Mouse (Mus musculus): ENCODE measurements around the gene Ech1. TPM values are rescaled to one million over a fixed set of nuclear protein-coding genes. Genes with fewer than 3 reads are reported as not detected.
A peak's percentile ranks its signal among the peaks of the same experiment; 100 is the strongest.

Ech1 gene
- total and polyA plus RNA-seq, 2 experiments from 2014 or later, result 806 to 823 TPM

- Histone ChIP-seq H3K27me3 (ENCODE audit: control insufficient read depth, insufficient read depth, low read length) (no peaks in the 10 kb centered on the region), H3K36me3 (replicated peaks; ENCODE audit: control insufficient read depth, insufficient read depth, low read length) (peaks cover 26% of the 10 kb centered on the region), H3K27ac (ENCODE audit: low read depth) (peak overlapping the region; percentile 100), H3K4me2 (ENCODE audit: low read depth, low read length) (peak overlapping the region; percentile 85), H3K9ac (replicated peaks; ENCODE audit: low read depth, low read length) (peak overlapping the region; percentile 96), H3K4me3 (ENCODE audit: low read depth, low read length) (peak overlapping the region; percentile 82), H3K9me3 (replicated peaks; ENCODE audit: control insufficient read depth, low read length) (no peaks in the 10 kb centered on the region), H3K4me1 (ENCODE audit: control insufficient read depth, insufficient read depth) (peaks cover 30% of the 10 kb centered on the region)
- TF ChIP-seq EP300 (IDR thresholded peaks at IDR 0.05; ENCODE audit: low read depth) (no peak), CTCF (IDR thresholded peaks at IDR 0.05; ENCODE audit: low read depth) (no peak)
- DNase-seq (ENCODE audit: low spot score) (no peak), ATAC-seq (ENCODE audit: insufficient read depth, low read depth) (peak; percentile 10)
- under 1% methylated on average over 35 of the region's 35 CpGs for WGBS
Observed at GRCm38 (mm10) chr7:28809401-28810089, 15.5 kb upstream of the Ech1 start.

- ATAC-seq (ENCODE audit: insufficient read depth, low read depth), result peak; percentile 83
Observed at GRCm38 (mm10) chr7:28810107-28811066, 14.6 kb upstream of the Ech1 start.

GRCm38 (mm10) chr7:28811228-28811627 is 13.8 kb upstream of the Ech1 start:
- WGBS, result under 1% methylated on average over 39 of the region's 40 CpGs
- Histone ChIP-seq H3K36me3 (replicated peaks; ENCODE audit: control insufficient read depth, insufficient read depth, low read length) (peaks cover 43% of the 10 kb centered on the region), H3K27ac (ENCODE audit: low read depth) (peak overlapping the region; percentile 96), H3K4me2 (ENCODE audit: low read depth, low read length) (peak overlapping the region; percentile 87), H3K27me3 (ENCODE audit: control insufficient read depth, insufficient read depth, low read length) (no peaks in the 10 kb centered on the region), H3K9me3 (replicated peaks; ENCODE audit: control insufficient read depth, low read length) (no peaks in the 10 kb centered on the region), H3K4me1 (ENCODE audit: control insufficient read depth, insufficient read depth) (peaks cover 30% of the 10 kb centered on the region), H3K9ac (replicated peaks; ENCODE audit: low read depth, low read length) (peak overlapping the region; percentile 87), H3K4me3 (ENCODE audit: low read depth, low read length) (peak overlapping the region; percentile 75)
- DNase-seq (ENCODE audit: low spot score) (peak; percentile 94), ATAC-seq (ENCODE audit: insufficient read depth, low read depth) (peak; percentile 52)
- TF ChIP-seq EP300 (IDR thresholded peaks at IDR 0.05; ENCODE audit: low read depth) (peak; percentile 80), CTCF (IDR thresholded peaks at IDR 0.05; ENCODE audit: low read depth) (no peak)

More at GRCm38 (mm10) chr7:28810107-28811066, 14.6 kb upstream of the Ech1 start:
- Histone ChIP-seq H3K4me1 (ENCODE audit: control insufficient read depth, insufficient read depth) (peaks cover 30% of the 10 kb centered on the region), H3K36me3 (replicated peaks; ENCODE audit: control insufficient read depth, insufficient read depth, low read length) (peaks cover 34% of the 10 kb centered on the region), H3K9ac (replicated peaks; ENCODE audit: low read depth, low read length) (peak overlapping the region; percentile 96), H3K9me3 (replicated peaks; ENCODE audit: control insufficient read depth, low read length) (no peaks in the 10 kb centered on the region), H3K4me2 (ENCODE audit: low read depth, low read length) (peak overlapping the region; percentile 87), H3K27ac (ENCODE audit: low read depth) (peak overlapping the region; percentile 100), H3K27me3 (ENCODE audit: control insufficient read depth, insufficient read depth, low read length) (no peaks in the 10 kb centered on the region), H3K4me3 (ENCODE audit: low read depth, low read length) (peak overlapping the region; percentile 82)
- DNase-seq (ENCODE audit: low spot score), result peak; percentile 100
- WGBS, result 1% methylated on average over 68 of the region's 70 CpGs
- TF ChIP-seq EP300 (IDR thresholded peaks at IDR 0.05; ENCODE audit: low read depth) (peak; percentile 45; the same call in 1 of the 2 replicates), CTCF (IDR thresholded peaks at IDR 0.05; ENCODE audit: low read depth) (peak; percentile 48)

- peak overlapping the region; percentile 87 for H3K9ac ChIP-seq (replicated peaks; ENCODE audit: low read depth, low read length)
- DNase-seq (ENCODE audit: low spot score), result no peak
- peak overlapping the region; percentile 75 for H3K4me3 ChIP-seq (ENCODE audit: low read depth, low read length)
- no peak for ATAC-seq (ENCODE audit: insufficient read depth, low read depth)
- peak overlapping the region; percentile 87 for H3K4me2 ChIP-seq (ENCODE audit: low read depth, low read length)
- peaks cover 48% of the 10 kb centered on the region for H3K36me3 ChIP-seq (replicated peaks; ENCODE audit: control insufficient read depth, insufficient read depth, low read length)
- TF ChIP-seq EP300 (IDR thresholded peaks at IDR 0.05; ENCODE audit: low read depth) (peak; percentile 54; the same call in 1 of the 2 replicates), CTCF (IDR thresholded peaks at IDR 0.05; ENCODE audit: low read depth) (no peak)
- no peaks in the 10 kb centered on the region for H3K9me3 ChIP-seq (replicated peaks; ENCODE audit: control insufficient read depth, low read length)
- H3K27ac ChIP-seq (ENCODE audit: low read depth), result peak overlapping the region; percentile 96
- H3K27me3 ChIP-seq (ENCODE audit: control insufficient read depth, insufficient read depth, low read length), result no peaks in the 10 kb centered on the region
- H3K4me1 ChIP-seq (ENCODE audit: control insufficient read depth, insufficient read depth), result peaks cover 28% of the 10 kb centered on the region
- whole genome bisulfite sequencing, result 2% methylated on average over 7 of the region's 7 CpGs
Observed at GRCm38 (mm10) chr7:28811640-28812275, 13.3 kb upstream of the Ech1 start.

- Histone ChIP-seq H3K36me3 (replicated peaks; ENCODE audit: control insufficient read depth, insufficient read depth, low read length) (peaks cover 55% of the 10 kb centered on the region), H3K27me3 (ENCODE audit: control insufficient read depth, insufficient read depth, low read length) (no peaks in the 10 kb centered on the region), H3K9ac (replicated peaks; ENCODE audit: low read depth, low read length) (peak overlapping the region; percentile 87), H3K27ac (ENCODE audit: low read depth) (peak overlapping the region; percentile 96), H3K9me3 (replicated peaks; ENCODE audit: control insufficient read depth, low read length) (no peaks in the 10 kb centered on the region), H3K4me1 (ENCODE audit: control insufficient read depth, insufficient read depth) (peaks cover 25% of the 10 kb centered on the region), H3K4me2 (ENCODE audit: low read depth, low read length) (peak overlapping the region; percentile 87), H3K4me3 (ENCODE audit: low read depth, low read length) (peak overlapping the region; percentile 75)
- no peak for DNase-seq (ENCODE audit: low spot score)
- WGBS, result 17% methylated on average over 4 of the region's 4 CpGs
- no peak for ATAC-seq (ENCODE audit: insufficient read depth, low read depth)
- no peak for TF ChIP-seq EP300 (IDR thresholded peaks at IDR 0.05; ENCODE audit: low read depth)
- no peak for TF ChIP-seq CTCF (IDR thresholded peaks at IDR 0.05; ENCODE audit: low read depth)
Observed at GRCm38 (mm10) chr7:28812436-28812835, 12.6 kb upstream of the Ech1 start.

All from heart, postnatal 0 days (tissue).